Mouse (Mus musculus) ZHBTc4 (cell line): ENCODE results near the gene Cbln3.

Experiments
- DNase-seq: peaks from one replicate; pipeline ENCODE4 v3.0.0-alpha.2; 2011; ENCODE audit warnings: low read depth, low spot score

Gene Cbln3

GRCm38 (mm10) chr14:55884166-55884565 lies at the start of gene Cbln3:
Gene Cbln3 (minus strand): TSS chr14:55884392.
- DNase-seq = no peak

- DNase-seq = peak; percentile 35
Observed at GRCm38 (mm10) chr14:55933586-55933985, 49.4 kb upstream of the Cbln3 start.

- DNase-seq = no peak
Observed at GRCm38 (mm10) chr14:55929263-55929997, 45.2 kb upstream of the Cbln3 start.

- DNase-seq = no peak
Observed at GRCm38 (mm10) chr14:55926847-55927246, 42.7 kb upstream of the Cbln3 start.

GRCm38 (mm10) chr14:55922475-55923232 lies 38.5 kb upstream of the Cbln3 start:
- no peak for DNase-seq

GRCm38 (mm10) chr14:55918240-55919082 lies 34.3 kb upstream of the Cbln3 start:
- peak; percentile 89 for DNase-seq

GRCm38 (mm10) chr14:55913406-55913805 lies 29.2 kb upstream of the Cbln3 start:
- DNase-seq = peak; percentile 22

GRCm38 (mm10) chr14:55905518-55905917 lies 21.3 kb upstream of the Cbln3 start:
- DNase-seq = peak; percentile 40

GRCm38 (mm10) chr14:55900414-55900755 lies 16.2 kb upstream of the Cbln3 start:
- DNase-seq = no peak

GRCm38 (mm10) chr14:55899701-55900413 lies 15.7 kb upstream of the Cbln3 start, which contains the start of gene Sdr39u1:
Gene Sdr39u1 (minus strand): TSS chr14:55900293.
- peak; percentile 93 for DNase-seq

- no peak for DNase-seq
Observed at GRCm38 (mm10) chr14:55898947-55899346, 14.8 kb upstream of the Cbln3 start.

GRCm38 (mm10) chr14:55897671-55898070 lies 13.5 kb upstream of the Cbln3 start:
- DNase-seq = no peak

- DNase-seq = no peak
Observed at GRCm38 (mm10) chr14:55886571-55887382, 2.6 kb upstream of the Cbln3 start.

GRCm38 (mm10) chr14:55885791-55886271 lies 1.6 kb upstream of the Cbln3 start:
- no peak for DNase-seq

- DNase-seq = no peak
Observed at GRCm38 (mm10) chr14:55885114-55885790, 1.1 kb upstream of the Cbln3 start.

GRCm38 (mm10) chr14:55884713-55885113 lies 521 bp upstream of the Cbln3 start, which contains the start of gene Khnyn:
Gene Khnyn (plus strand): TSS chr14:55884947.
- DNase-seq = peak; percentile 95

GRCm38 (mm10) chr14:55883663-55884062 lies 529 bp downstream of the Cbln3 start:
- DNase-seq = no peak

- no peak for DNase-seq
Observed at GRCm38 (mm10) chr14:55883149-55883661, 987 bp downstream of the Cbln3 start.

- no peak for DNase-seq
Observed at GRCm38 (mm10) chr14:55882171-55882641, 2.0 kb downstream of the Cbln3 start.
